Mouse (Mus musculus) heart, adult 11 months (tissue): ENCODE measurements around the gene Gm10447.

Source experiments
- DNase-seq: peaks from one replicate; pipeline ENCODE4 v3.0.0; 2022

Gm10447 gene

GRCm38 (mm10) chr11:53478383-53479170, 21.7 kb upstream of the Gm10447 start:
- DNase-seq: no peak

- DNase-seq: no peak
These were observed 20.9 kb upstream of the Gm10447 start for GRCm38 (mm10) chr11:53477833-53478232.

GRCm38 (mm10) chr11:53475620-53476019, 18.7 kb upstream of the Gm10447 start:
- DNase-seq: no peak

- no peak for DNase-seq
These were observed 15.8 kb upstream of the Gm10447 start for GRCm38 (mm10) chr11:53472709-53473108.

GRCm38 (mm10) chr11:53469968-53470695, 13.2 kb upstream of the Gm10447 start, which contains the start of gene Gm9837:
TSS of gene Gm9837 (minus strand) at chr11:53470479.
- peak; percentile 98 for DNase-seq

GRCm38 (mm10) chr11:53469294-53469967, 12.5 kb upstream of the Gm10447 start:
- no peak for DNase-seq

- peak; percentile 96 for DNase-seq
These were observed 9.5 kb upstream of the Gm10447 start for GRCm38 (mm10) chr11:53466231-53466971.

GRCm38 (mm10) chr11:53463551-53464424, 6.9 kb upstream of the Gm10447 start:
- no peak for DNase-seq

GRCm38 (mm10) chr11:53461727-53462126, 4.8 kb upstream of the Gm10447 start:
- no peak for DNase-seq

GRCm38 (mm10) chr11:53460192-53460591, 3.3 kb upstream of the Gm10447 start:
- no peak for DNase-seq

GRCm38 (mm10) chr11:53458996-53459395, 2.1 kb upstream of the Gm10447 start:
- no peak for DNase-seq

GRCm38 (mm10) chr11:53457372-53457954, 553 bp upstream of the Gm10447 start:
- no peak for DNase-seq

GRCm38 (mm10) chr11:53453031-53453430, 3.9 kb downstream of the Gm10447 start:
- no peak for DNase-seq

GRCm38 (mm10) chr11:53452396-53452795, 4.5 kb downstream of the Gm10447 start:
- DNase-seq: no peak

GRCm38 (mm10) chr11:53451361-53451760, 5.5 kb downstream of the Gm10447 start:
- DNase-seq: no peak

- no peak for DNase-seq
These were observed 6.7 kb downstream of the Gm10447 start for GRCm38 (mm10) chr11:53450070-53450705.

- peak; percentile 95 for DNase-seq
These were observed 8.4 kb downstream of the Gm10447 start for GRCm38 (mm10) chr11:53448529-53448928.

- DNase-seq: no peak
These were observed 8.9 kb downstream of the Gm10447 start for GRCm38 (mm10) chr11:53447996-53448395.

- DNase-seq: no peak
These were observed 10.7 kb downstream of the Gm10447 start for GRCm38 (mm10) chr11:53446183-53446582.

GRCm38 (mm10) chr11:53445562-53445961, 11.3 kb downstream of the Gm10447 start:
- DNase-seq: peak; percentile 83

- no peak for DNase-seq
These were observed 13.0 kb downstream of the Gm10447 start for GRCm38 (mm10) chr11:53443861-53444260.
